Mouse (Mus musculus) erythroblast, embryonic 14.5 days (primary cell): Measurements from ENCODE around the gene Wiz.

Experiments used
- GATA1 ChIP-seq: IDR thresholded peaks from 2 replicates; pipeline ENCODE4 v1.6.1; 2012; ENCODE audit warnings: low read length, inconsistent platforms, mixed read lengths
- TAL1 ChIP-seq: IDR thresholded peaks from 3 replicates; pipeline ENCODE4 v1.6.1; 2012; ENCODE audit warnings: low read length, inconsistent platforms, mixed read lengths

DNA sequence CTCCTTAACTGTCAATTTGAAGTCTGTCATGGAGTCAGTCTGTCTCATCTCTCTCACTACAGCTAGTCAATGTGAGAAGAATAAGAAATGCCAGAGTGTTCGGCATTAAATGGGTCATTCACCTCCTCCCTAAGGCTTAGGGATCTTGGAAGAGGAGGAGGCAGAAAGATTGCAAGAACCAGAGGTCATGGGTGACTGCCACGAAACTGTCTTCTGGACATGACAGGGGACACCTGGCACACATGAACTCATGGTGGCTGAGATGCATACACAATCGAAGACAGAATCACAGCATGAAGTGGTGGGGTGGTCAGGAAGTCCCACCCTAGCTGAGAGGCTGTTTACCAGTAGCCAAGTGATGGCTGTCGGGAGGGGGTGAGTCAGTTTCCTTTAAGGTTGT lies 45.1 kb upstream of the Wiz start:
- TF ChIP-seq TAL1 (0 out of 3 replicates have a peak, but pooled peaks have one; percentile 16), GATA1 (no peak)
